Mouse (Mus musculus): ENCODE measurements around the gene Ctnnal1. TPM values are rescaled to one million over a fixed set of nuclear protein-coding genes. Genes with fewer than 3 reads are reported as not detected.

Gene Ctnnal1
- polyA plus RNA-seq, 1 experiment from 2014 or later, result 17.1 TPM

- peaks cover 70% of the 10 kb centered on the region for H3K36me3 ChIP-seq
- no peaks in the 10 kb centered on the region for H3K9me3 ChIP-seq
- 0 out of 2 replicates have a peak, but pooled peaks cover 6% of the 10 kb centered on the region for H3K4me1 ChIP-seq (replicated peaks)
- H3K9ac ChIP-seq (replicated peaks), result no peak overlapping the region
- no peak overlapping the region for H3K4me2 ChIP-seq (replicated peaks)
- no peaks in the 10 kb centered on the region for H3K27me3 ChIP-seq
- no peak for ATAC-seq
- WGBS, result 64% methylated on average over 13 of the region's 13 CpGs
- H3K27ac ChIP-seq, result no peak overlapping the region
- no peak overlapping the region for H3K4me3 ChIP-seq (replicated peaks)
Measured at GRCm38 (mm10) chr4:56831013-56831609, 33.9 kb downstream of the Ctnnal1 start.

GRCm38 (mm10) chr4:56829511-56829921 is 35.5 kb downstream of the Ctnnal1 start:
- H3K36me3 ChIP-seq, result peaks cover 61% of the 10 kb centered on the region
- H3K4me1 ChIP-seq (replicated peaks), result 0 out of 2 replicates have a peak, but pooled peaks cover 6% of the 10 kb centered on the region
- H3K27me3 ChIP-seq, result no peaks in the 10 kb centered on the region
- no peak overlapping the region for H3K4me3 ChIP-seq (replicated peaks)
- no peak for ATAC-seq
- no peak overlapping the region for H3K4me2 ChIP-seq (replicated peaks)
- no peak overlapping the region for H3K9ac ChIP-seq (replicated peaks)
- H3K9me3 ChIP-seq, result no peaks in the 10 kb centered on the region
- 58% methylated on average over 7 of the region's 7 CpGs for WGBS
- no peak overlapping the region; the same call in 1 of the 2 replicates for H3K27ac ChIP-seq

DNA sequence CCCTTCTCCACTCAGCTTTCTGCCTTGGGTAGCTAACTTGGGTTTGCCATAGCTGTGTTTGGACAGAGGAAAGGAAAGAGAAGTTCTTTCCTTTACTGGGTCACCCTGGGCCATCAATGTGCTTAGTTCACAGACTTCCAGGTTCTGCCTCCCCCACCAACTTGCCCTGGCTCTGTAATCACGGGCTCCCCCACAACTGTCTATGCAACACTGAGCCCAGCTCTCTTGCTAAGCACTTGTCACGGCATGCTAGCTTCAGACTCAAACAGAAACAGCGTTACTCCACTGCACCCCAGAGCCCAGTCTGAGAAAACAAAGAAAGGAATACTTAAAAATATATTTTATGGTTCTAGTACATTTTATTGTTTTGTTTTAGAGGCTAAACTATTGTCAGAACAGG is 36.1 kb downstream of the Ctnnal1 start:
- Histone ChIP-seq H3K4me2 (replicated peaks) (no peak overlapping the region), H3K4me3 (replicated peaks) (no peak overlapping the region), H3K36me3 (peaks cover 60% of the 10 kb centered on the region), H3K27me3 (no peaks in the 10 kb centered on the region), H3K27ac (no peak overlapping the region), H3K9me3 (no peaks in the 10 kb centered on the region), H3K4me1 (replicated peaks) (0 out of 2 replicates have a peak, but pooled peaks cover 6% of the 10 kb centered on the region), H3K9ac (replicated peaks) (no peak overlapping the region)
- WGBS, result 68% methylated on average over 3 of the region's 3 CpGs
- ATAC-seq, result no peak

DNA sequence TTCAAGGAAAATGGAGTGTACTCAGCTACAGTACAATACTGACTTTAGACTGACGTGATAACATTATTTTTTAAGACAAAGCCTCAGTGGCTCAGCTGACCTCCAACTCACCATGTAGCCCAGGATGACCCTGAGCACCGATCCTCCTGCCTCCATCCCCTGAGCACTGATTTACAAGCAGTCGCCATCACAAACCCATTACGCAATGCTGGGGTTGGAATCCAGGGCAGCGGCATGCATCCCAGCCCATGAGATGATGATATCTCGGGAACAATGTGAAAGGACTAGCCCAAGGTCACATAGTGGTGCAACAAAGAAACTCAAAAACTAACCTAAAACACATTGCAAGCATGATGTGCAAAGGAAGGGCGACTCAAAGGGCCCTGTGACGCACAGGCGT is 40.8 kb downstream of the Ctnnal1 start:
- Histone ChIP-seq H3K9me3 (no peaks in the 10 kb centered on the region), H3K27ac (no peak overlapping the region), H3K27me3 (no peaks in the 10 kb centered on the region), H3K4me3 (replicated peaks) (no peak overlapping the region), H3K9ac (replicated peaks) (no peak overlapping the region), H3K4me1 (replicated peaks) (no peaks in the 10 kb centered on the region), H3K4me2 (replicated peaks) (no peak overlapping the region), H3K36me3 (peaks cover 31% of the 10 kb centered on the region)
- whole genome bisulfite sequencing, result 93% methylated on average over 9 of the region's 9 CpGs
- ATAC-seq, result no peak

DNA sequence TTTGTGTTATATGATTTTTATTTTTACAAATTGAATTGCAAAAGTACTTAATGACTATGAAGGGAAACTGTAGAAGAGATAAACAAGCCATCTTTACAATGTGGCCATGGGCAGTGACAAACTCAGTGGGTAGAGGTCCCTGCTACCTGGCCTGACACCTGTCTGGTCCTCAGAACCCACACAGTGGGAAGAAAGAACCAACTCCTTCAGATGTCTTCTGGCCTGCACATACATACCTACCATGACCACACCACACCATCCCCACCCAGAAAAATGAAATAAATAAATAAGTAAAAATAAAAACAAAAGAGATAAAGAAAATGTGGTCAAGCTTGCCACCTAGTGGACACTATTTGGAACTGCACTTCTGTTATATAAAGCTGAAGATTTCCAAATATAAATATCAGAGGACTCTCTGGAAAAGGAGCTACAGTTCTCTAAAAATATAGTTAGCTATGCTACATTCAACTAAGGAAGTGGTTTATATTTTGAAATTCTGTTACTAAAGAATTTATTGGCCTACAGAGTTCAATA is 44.9 kb downstream of the Ctnnal1 start:
- H3K4me3 ChIP-seq (replicated peaks), result no peak overlapping the region
- H3K4me1 ChIP-seq (replicated peaks), result no peaks in the 10 kb centered on the region
- H3K36me3 ChIP-seq, result peaks cover 25% of the 10 kb centered on the region
- no peak overlapping the region for H3K27ac ChIP-seq
- H3K4me2 ChIP-seq (replicated peaks), result no peak overlapping the region
- no peak overlapping the region for H3K9ac ChIP-seq (replicated peaks)
- no peaks in the 10 kb centered on the region for H3K9me3 ChIP-seq
- no peaks in the 10 kb centered on the region for H3K27me3 ChIP-seq
- no peak for ATAC-seq

- WGBS, result 95% methylated on average over 8 of the region's 8 CpGs
Measured at GRCm38 (mm10) chr4:56815131-56815530, 49.9 kb downstream of the Ctnnal1 start.

DNA sequence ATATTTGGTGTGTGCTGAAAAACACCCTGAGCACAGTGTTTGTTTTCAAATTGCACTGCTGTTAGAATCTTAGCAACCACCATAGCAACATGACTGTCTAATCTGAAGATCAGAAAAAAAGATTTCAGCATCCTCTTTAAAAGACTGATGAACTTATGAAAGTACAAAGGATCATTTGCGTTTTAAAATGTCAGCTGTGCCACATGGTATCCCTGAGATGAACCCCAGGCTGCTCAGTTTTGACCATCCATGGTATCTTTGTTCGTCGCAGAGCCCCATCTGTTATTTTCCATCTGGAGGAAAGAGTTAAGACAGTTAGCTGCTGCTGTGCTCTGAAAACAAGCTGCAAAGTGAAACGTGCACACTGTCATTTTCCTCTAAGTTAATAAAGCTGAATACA is 52.9 kb downstream of the Ctnnal1 start:
- Histone ChIP-seq H3K4me2 (replicated peaks) (no peak overlapping the region), H3K4me1 (replicated peaks) (no peaks in the 10 kb centered on the region), H3K27ac (no peak overlapping the region), H3K27me3 (no peaks in the 10 kb centered on the region), H3K36me3 (peaks cover 46% of the 10 kb centered on the region), H3K4me3 (replicated peaks) (no peak overlapping the region), H3K9me3 (no peaks in the 10 kb centered on the region), H3K9ac (replicated peaks) (no peak overlapping the region)
- ATAC-seq, result no peak
- WGBS, result 82% methylated on average over 4 of the region's 4 CpGs

More at GRCm38 (mm10) chr4:56815131-56815530, 49.9 kb downstream of the Ctnnal1 start:
- Histone ChIP-seq H3K9ac (replicated peaks) (no peak overlapping the region), H3K4me3 (replicated peaks) (no peak overlapping the region), H3K27ac (no peak overlapping the region), H3K9me3 (no peaks in the 10 kb centered on the region), H3K36me3 (peaks cover 34% of the 10 kb centered on the region), H3K4me2 (replicated peaks) (no peak overlapping the region), H3K27me3 (no peaks in the 10 kb centered on the region), H3K4me1 (replicated peaks) (no peaks in the 10 kb centered on the region)
- no peak for ATAC-seq

- Histone ChIP-seq H3K36me3 (peaks cover 46% of the 10 kb centered on the region), H3K4me3 (replicated peaks) (no peak overlapping the region), H3K27me3 (no peaks in the 10 kb centered on the region), H3K27ac (no peak overlapping the region), H3K9ac (replicated peaks) (no peak overlapping the region), H3K9me3 (no peaks in the 10 kb centered on the region), H3K4me1 (replicated peaks) (no peaks in the 10 kb centered on the region), H3K4me2 (replicated peaks) (no peak overlapping the region)
- WGBS, result 50% methylated on average over 3 of the region's 3 CpGs
- no peak for ATAC-seq
Measured at GRCm38 (mm10) chr4:56811642-56812041, 53.3 kb downstream of the Ctnnal1 start.

DNA sequence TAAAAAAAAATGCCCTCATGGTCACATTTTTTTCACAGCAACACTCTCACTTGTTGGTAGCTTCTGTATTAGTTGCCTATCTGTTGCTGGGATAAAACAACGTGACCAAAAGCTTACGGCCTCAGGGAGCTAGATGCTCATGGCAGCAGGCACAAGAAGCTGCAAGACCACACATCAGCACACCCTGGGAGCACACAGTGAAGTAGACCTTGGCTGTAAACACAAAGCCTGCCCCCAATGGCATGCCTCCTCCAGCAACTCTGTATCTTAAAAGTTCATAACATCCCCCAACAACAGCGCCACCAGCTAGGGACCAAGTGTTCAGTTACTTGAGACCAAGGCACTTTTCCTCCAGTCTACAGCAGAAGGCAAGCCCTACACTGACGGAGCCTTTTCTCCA is 55.9 kb downstream of the Ctnnal1 start:
- Histone ChIP-seq H3K9me3 (no peaks in the 10 kb centered on the region), H3K4me2 (replicated peaks) (no peak overlapping the region), H3K36me3 (peaks cover 47% of the 10 kb centered on the region), H3K27me3 (no peaks in the 10 kb centered on the region), H3K9ac (replicated peaks) (no peak overlapping the region), H3K4me3 (replicated peaks) (no peak overlapping the region), H3K4me1 (replicated peaks) (peaks cover under 1% of the 10 kb centered on the region; the same call in 1 of the 2 replicates), H3K27ac (no peak overlapping the region)
- 73% methylated on average over 4 of the region's 4 CpGs for WGBS
- no peak for ATAC-seq

DNA sequence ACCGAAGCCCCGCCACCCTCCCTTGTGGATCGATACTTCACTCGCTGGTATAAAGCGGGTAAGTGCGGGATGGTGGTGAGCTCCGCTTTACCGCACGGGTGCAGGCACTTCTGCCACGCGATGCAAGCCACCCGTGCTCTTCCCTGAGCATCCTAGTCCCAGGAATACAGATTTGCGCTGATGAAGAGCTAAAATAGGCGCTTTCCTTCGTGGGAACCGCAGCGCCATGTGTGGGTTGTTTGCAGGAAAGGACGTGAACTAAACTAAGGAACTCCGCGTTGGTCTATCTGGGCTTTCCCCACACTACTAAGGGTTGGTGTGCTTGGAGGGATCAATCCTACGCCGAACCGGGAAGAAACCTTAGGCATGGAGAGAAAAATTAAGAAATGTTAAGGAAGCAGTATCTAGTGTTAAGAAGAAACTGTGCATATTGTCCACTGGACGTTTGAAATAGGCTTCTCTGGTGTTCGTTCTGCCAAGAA is 62.3 kb downstream of the Ctnnal1 start:
- WGBS, result 2% methylated on average over 25 of the region's 25 CpGs
- Histone ChIP-seq H3K9ac (replicated peaks) (peak overlapping the region; percentile 91), H3K27me3 (no peaks in the 10 kb centered on the region), H3K27ac (peak overlapping the region; percentile 82), H3K4me1 (replicated peaks) (peaks cover 27% of the 10 kb centered on the region), H3K36me3 (peaks cover 41% of the 10 kb centered on the region), H3K4me3 (replicated peaks) (peak overlapping the region; percentile 91), H3K4me2 (replicated peaks) (peak overlapping the region; percentile 68), H3K9me3 (no peaks in the 10 kb centered on the region)
- no peak for ATAC-seq

DNA sequence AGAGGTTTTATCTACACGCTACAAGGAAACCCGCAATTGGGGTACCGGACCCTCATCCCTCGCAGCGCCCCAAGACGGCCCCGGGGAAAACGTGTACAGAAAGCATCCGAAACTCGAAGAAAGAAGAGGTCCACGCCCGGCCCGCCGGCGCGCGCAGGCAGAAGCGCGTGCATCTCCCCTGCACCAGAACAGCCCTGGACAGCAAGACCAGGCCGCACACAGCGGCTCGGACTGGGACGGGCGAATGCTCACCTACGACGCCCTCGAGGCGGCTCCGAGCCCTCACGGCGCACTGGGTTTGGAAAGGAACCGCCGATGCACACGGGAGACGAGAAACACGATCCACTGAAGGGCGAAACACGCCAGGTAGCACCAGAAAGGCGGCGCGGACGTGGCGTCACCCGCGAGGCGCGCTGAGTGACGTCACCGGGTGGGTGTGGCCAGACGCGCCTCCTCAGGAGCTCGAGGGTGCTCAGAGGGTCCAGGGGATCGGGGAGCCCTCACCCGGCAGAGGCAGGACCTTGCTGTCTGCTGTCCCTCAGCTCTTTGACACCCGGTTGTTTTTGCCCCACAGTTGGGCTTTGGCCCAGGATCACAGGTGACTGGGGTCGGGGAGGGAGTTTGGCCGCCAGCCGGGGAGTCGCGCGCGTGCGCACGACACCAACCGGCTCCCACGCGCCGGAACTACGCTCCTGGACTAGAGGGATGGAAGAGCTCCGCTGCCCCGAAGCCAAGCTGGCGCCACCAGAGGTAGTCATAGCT is 62.9 kb downstream of the Ctnnal1 start, which contains the start of the genes Elp1 and Fam206a:
TSS of gene Elp1 (minus strand) at position 425 of the 762 bp plus-strand sequence.
TSS of gene Fam206a (plus strand) at position 439 of the 762 bp plus-strand sequence.
- Histone ChIP-seq H3K4me3 (replicated peaks) (peak within 1 kb of the TSS; percentile 91), H3K36me3 (peaks cover 42% of the 10 kb centered on the region), H3K27ac (peak within 1 kb of the TSS; percentile 82), H3K4me1 (replicated peaks) (peaks cover 27% of the 10 kb centered on the region), H3K4me2 (replicated peaks) (peak within 1 kb of the TSS; percentile 68), H3K9me3 (no peaks in the 10 kb centered on the region), H3K9ac (replicated peaks) (peak within 1 kb of the TSS; percentile 91), H3K27me3 (no peaks in the 10 kb centered on the region)
- peak; percentile 97 for ATAC-seq
- WGBS, result under 1% methylated on average over 72 of the region's 72 CpGs

DNA sequence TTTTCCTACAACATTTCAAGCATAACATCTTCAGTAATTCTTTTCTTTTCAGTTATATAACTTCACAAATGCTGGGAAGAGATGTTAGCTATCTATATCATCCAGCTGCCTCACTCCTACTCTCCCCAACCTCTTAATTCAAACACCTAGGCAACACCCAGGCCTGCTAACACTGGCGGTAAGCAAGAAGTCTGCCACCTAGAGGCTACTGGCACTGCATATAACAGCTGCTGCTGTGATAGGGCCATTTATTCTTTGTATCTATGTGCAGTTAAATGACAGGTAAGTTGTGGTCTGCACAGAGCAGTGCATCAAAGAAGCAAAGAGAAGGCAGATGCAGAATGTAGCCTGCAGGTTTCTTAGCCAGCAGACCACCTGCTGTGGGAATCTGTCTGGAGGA is 73.6 kb downstream of the Ctnnal1 start:
- H3K36me3 ChIP-seq, result peaks cover 90% of the 10 kb centered on the region
- H3K9ac ChIP-seq (replicated peaks), result no peak overlapping the region
- 54% methylated on average over 1 of the region's 1 CpGs for WGBS
- H3K9me3 ChIP-seq, result no peaks in the 10 kb centered on the region
- H3K27ac ChIP-seq, result no peak overlapping the region
- H3K4me1 ChIP-seq (replicated peaks), result no peaks in the 10 kb centered on the region
- ATAC-seq, result no peak
- H3K27me3 ChIP-seq, result no peaks in the 10 kb centered on the region
- no peak overlapping the region for H3K4me2 ChIP-seq (replicated peaks)
- H3K4me3 ChIP-seq (replicated peaks), result no peak overlapping the region
